Mouse (Mus musculus) lung, postnatal 25 days (tissue): Measurements from ENCODE around the gene Vac14.

Experiments used
- DNase-seq: peaks from one replicate; pipeline ENCODE4 v3.0.0; 2022; ENCODE audit warnings: low spot score

The Vac14 gene

GRCm38 (mm10) chr8:110718209-110718968 is 100.0 kb downstream of the Vac14 start:
- no peak for DNase-seq

DNA sequence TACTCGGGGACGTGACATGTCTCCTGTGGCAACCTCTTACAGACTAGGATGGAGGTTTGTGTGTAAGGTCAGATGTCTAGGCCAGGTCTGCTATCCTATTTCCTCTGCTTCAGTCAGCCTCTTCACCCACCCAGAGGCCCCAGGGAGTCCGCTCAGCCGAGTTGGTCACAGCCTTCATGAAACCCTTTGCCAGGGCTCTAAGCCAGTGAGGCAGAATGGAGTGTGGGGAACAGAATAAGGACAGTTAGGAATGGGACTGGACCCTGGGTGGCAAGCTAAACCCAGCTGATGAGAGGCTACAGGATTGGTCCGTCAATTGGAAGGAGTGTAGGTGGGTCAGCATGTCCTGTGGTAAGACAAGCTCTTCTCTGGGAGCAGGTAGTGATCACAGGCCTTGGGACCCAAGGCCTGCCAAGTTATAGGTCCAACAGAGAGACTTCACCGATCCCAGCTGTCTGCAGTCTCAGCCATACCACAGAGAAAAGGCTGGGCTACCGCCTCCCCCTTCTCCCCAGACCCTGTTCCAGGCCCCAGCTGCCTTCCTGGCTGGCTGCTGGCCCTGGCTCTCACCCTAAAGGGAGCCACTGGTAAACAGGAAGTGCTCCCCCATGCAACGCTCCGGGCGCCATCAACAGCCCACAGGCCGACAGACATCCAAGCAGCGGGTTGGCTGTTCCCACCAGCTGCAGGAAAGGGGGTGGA is 100.7 kb downstream of the Vac14 start:
- peak; percentile 68 for DNase-seq

- no peak for DNase-seq
Observed at GRCm38 (mm10) chr8:110719898-110720653, 101.7 kb downstream of the Vac14 start.

- DNase-seq, result peak; percentile 73
Observed at GRCm38 (mm10) chr8:110720685-110721598, 102.6 kb downstream of the Vac14 start, which contains the start of gene Mtss1l. Gene Mtss1l, plus strand, starts transcription at chr8:110721476.

GRCm38 (mm10) chr8:110721606-110722413 is 103.4 kb downstream of the Vac14 start:
- no peak for DNase-seq

DNA sequence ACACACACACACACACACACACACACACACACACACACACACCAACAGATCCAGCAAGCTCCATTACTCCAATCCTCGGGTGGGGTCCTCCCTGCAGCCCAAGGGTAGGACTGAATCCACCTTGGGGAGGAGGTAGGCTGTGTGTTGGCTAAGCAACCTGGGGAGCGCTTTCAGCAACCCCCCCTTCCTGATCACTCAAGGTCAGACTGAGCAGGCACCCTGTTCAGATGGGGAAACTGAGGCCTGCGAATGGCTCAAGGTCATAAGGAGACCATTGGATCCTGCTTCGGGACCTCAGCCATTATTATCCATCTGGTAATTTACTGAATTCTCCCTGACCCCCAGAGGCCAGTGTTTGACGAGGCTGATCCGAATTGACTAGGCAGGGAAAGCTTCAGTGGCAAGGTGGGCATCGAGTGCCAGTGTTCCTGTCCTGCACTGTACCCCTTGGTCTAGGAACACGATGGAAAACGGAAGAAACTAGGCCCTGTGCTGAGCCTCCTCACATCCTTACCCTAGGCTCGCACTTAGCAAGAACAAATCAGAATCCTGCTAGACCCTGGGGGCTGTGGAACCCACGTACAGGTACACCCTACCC is 104.1 kb downstream of the Vac14 start:
- no peak for DNase-seq

- DNase-seq, result no peak
Observed at GRCm38 (mm10) chr8:110724493-110724892, 106.1 kb downstream of the Vac14 start.

GRCm38 (mm10) chr8:110725084-110725838 is 106.9 kb downstream of the Vac14 start:
- no peak for DNase-seq

DNA sequence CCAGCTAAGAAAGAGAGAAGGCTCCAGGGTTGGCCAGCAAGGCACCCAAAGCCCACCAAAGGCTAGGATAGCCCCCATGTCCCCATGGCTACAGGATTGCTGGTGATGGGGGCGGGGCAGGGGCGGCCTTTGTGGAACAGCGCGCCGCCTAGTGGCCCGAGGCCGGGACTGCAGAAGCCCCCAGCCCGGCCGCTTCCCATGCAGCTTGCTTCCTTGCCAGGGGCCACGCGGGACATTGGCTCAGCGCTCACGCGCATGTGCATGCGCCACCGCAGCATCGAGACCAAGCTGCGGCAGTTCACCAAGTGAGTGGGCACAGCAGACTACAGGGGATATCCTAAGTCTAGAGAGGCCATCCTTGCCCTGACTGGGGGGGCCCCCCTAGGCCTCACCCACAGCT is 108.5 kb downstream of the Vac14 start:
- DNase-seq, result peak; percentile 50

DNA sequence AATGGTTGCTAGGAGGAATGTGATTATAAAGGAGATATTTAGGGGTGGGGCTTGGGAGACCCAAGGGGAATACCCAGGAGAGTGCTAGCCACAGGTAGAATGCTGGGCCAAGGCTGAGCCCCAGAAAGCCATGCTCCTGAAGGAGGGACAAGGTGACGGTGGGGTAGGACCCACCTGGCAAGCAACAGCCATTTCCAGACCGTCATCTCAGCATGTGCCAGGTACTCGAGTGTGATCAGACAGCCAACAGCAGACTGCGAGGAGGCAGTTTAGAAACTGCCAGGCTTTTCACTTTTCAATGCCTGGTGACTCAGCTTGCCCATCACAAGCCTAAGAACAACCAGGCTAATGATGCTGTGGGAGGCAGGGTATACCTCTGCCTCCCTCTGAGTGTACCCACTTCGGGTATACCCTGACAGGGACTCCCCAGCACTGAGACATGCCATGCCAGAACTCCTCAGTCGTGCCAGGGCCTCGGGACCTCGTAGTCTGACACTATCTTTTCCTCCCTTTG is 113.0 kb downstream of the Vac14 start:
- no peak for DNase-seq

- no peak for DNase-seq
Observed at GRCm38 (mm10) chr8:110733036-110733435, 114.7 kb downstream of the Vac14 start.

DNA sequence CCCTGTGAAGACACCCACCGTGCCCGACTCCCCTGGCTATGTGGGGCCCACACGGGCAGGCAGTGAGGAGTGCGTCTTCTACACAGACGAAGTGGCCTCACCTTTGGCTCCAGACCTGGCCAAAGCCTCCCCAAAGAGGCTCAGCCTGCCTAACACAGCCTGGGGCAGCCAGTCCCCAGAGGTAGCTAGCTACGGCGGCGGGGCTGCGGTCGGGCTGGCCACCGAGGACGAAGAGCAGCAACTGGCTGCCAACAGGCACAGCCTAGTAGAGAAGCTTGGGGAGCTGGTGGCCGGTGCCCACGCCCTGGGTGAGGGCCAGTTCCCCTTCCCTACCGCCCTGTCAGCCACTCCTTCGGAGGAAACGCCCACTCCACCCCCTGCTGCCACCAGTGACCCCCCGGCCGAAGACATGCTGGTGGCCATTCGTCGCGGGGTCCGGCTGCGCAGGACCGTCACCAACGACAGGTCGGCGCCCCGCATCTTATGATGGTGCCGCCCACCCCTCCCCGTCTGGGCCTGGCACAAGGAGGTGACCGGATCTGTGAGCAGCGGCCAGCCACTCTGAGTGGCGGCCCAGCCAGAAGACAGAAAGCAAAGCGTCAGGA is 120.3 kb downstream of the Vac14 start:
- no peak for DNase-seq

DNA sequence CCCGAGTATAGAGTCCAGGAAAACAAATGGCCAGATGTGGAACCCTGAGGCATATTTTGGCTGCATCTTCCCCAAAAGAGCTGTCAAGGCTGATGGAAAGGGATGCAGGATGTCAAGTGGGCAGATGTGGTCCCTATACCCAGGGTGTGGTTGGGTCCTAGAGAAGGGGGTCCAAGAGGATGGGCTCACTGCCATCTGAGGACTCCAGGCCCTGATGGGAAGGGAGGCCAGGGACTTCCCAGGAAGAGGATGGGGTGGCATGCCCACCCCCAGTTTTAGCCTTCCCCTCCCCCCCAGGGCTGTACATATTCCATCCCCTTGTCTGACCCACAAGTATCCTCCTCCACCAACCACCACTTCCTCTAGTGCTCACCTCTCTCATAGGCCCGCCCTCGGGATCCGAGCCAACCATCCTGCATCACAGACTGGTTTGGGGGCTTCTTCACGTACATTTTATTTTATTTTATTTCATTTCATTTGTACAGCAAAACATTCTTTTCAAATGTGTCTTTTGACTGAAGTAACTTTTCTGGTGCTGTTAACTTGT is 122.3 kb downstream of the Vac14 start:
- DNase-seq, result no peak

GRCm38 (mm10) chr8:110741816-110742451 is 123.5 kb downstream of the Vac14 start:
- DNase-seq, result no peak

- DNase-seq, result no peak
Observed at GRCm38 (mm10) chr8:110742452-110742818, 124.0 kb downstream of the Vac14 start.

GRCm38 (mm10) chr8:110745162-110745561 is 126.8 kb downstream of the Vac14 start:
- DNase-seq, result no peak

DNA sequence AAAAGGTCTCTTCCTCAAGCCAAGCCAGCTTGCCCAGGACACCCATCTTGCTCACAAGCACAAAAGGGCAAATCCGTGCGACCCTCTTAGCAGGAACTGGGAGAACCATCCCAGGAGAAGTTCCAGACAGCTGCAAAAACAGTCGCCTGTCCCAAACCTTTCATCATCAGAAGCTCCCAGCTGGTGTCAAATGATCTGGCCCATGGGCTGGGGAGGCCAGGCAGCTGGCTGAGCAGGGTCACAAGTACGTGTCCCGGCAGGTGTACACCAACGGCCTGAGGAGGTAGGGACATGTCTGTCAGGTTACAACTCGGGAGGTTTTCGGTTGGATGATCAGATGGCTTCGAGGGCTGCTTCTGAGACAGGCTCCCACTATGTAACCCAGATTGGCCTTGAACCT is 128.3 kb downstream of the Vac14 start:
- no peak for DNase-seq

DNA sequence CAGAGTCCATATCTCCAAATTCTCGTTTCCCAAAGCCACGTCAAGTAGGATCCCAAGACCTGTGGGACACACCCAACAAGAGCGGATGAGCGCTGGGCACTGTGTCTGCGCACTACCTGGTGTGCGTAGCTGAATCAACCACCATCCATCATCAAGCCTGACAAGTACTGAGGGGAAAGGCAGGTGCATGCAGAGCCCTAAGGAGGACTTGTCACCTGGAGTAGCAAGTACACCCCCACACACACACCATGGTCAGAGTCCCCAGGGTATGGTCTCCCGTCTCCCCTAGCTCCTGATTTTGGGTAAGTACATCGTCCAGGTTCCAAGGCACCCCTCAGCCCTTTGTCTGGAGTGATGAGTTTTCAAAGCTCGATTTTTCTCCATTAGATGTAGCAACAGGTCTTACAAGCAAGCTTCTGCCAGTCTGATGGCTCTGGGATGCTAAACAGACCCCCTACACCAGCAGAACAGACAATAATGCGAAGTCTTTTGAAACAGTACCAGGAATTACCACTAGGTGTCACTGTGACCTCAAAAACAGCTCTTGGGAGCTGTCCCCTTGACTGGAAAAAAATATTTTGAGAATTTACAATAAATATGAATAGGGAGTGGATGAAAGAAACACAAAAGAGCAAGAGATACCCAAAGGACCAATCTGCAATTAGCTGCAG is 131.2 kb downstream of the Vac14 start:
- peak; percentile 61 for DNase-seq
